Comparison of ENCODE assay signal across 11 mouse cellular contexts in the genomic region with DNA sequence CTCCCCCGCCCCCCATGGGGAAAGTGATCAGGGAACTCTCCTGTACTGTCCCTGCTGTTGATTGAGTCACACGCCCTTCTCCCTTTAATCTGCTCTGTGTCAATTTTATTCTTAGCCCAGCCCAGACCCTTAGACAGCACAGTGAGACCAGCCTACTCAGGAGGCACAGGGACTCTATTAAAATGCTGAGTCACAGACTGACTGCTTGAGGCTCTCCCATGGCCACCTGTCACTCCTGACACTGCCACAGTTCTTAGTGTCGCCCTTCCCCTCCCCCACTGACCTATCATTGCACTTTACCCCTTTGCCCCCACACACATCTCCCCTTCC. TPM values are rescaled to one million over a fixed set of nuclear protein-coding genes. Genes with fewer than 3 reads are reported as not detected.
DNase-seq lines count a peak whose midpoint lies in the region; ATAC-seq and TF ChIP-seq lines count a peak whose summit lies in the region.
"Had no signal": no experiment of that assay in that cellular context is flagged by ENCODE, and none has a peak within 500 bp of the region (broad histone marks: within the 10 kb centered on the region; RNA-seq: fewer than 3 reads in every experiment).

No protein-coding gene starts in this region.

- TF ChIP-seq CTCF in CH12.LX (conservative IDR thresholded peaks at IDR 0.05 in 1 of 2, IDR thresholded peaks at IDR 0.05 in 1 of 2; ENCODE audit: low read depth in 2 of 2, low read length in 2 of 2) = no peak

- no peak overlapping the region for H3K27ac ChIP-seq in kidney, embryonic 16.5 days (ENCODE audit: low read length)
- no peak overlapping the region for H3K27ac ChIP-seq in CH12.LX (ENCODE audit: insufficient read depth, low read depth)
- H3K27ac ChIP-seq in midbrain, embryonic 11.5 days (ENCODE audit: low read depth, low read length) = no peak overlapping the region
- H3K27ac ChIP-seq: macrophage had no signal

- H3K9ac ChIP-seq in kidney, embryonic 16.5 days (replicated peaks; ENCODE audit: low read length) = no peak overlapping the region
- H3K9ac ChIP-seq in CH12.LX (ENCODE audit: insufficient read depth, low read depth) = no peak overlapping the region
- no peak overlapping the region; the same call in 1 of the 2 replicates for H3K9ac ChIP-seq in midbrain, embryonic 11.5 days (ENCODE audit: low read length)

- 38% methylated on average over 3 of the region's 3 CpGs for WGBS in kidney, embryonic 16.5 days
- 37% methylated on average over 3 of the region's 3 CpGs for WGBS in midbrain, embryonic 11.5 days

- 0 out of 2 replicates have a peak, but pooled peaks have one; percentile 11 for ATAC-seq in kidney, embryonic 16.5 days (ENCODE audit: low FRiP score, low TSS enrichment)
- ATAC-seq in midbrain, embryonic 11.5 days (ENCODE audit: low FRiP score) = peak; percentile 33; the same call in 1 of the 2 replicates
- ATAC-seq: forebrain, embryonic 14.5 days had no signal

- H3K4me2 ChIP-seq in kidney, embryonic 16.5 days (replicated peaks; ENCODE audit: low read depth, low read length) = no peak overlapping the region
- H3K4me2 ChIP-seq in CH12.LX (ENCODE audit: insufficient read depth, low read depth, poor library complexity, severe bottlenecking) = no peak overlapping the region
- H3K4me2 ChIP-seq in midbrain, embryonic 11.5 days = no peak overlapping the region

- H3K4me1 ChIP-seq in kidney, embryonic 16.5 days (ENCODE audit: insufficient read depth, low read length) = peaks cover 14% of the 10 kb centered on the region
- H3K4me1 ChIP-seq in CH12.LX (ENCODE audit: control insufficient read depth in 1 of 2, insufficient read depth in 2 of 2) = peaks cover 22 to 36% of the 10 kb centered on the region in 2 experiments
- peaks cover 8% of the 10 kb centered on the region for H3K4me1 ChIP-seq in midbrain, embryonic 11.5 days (ENCODE audit: control insufficient read depth, insufficient read depth, low read length)

- no peak overlapping the region for H3K4me3 ChIP-seq in kidney, embryonic 16.5 days (ENCODE audit: low read length)
- no peak overlapping the region for H3K4me3 ChIP-seq in CH12.LX (replicated peaks in 1 of 3; ENCODE audit: low read depth in 2 of 3, low read length in 2 of 3, poor library complexity in 1 of 3)
- no peak overlapping the region for H3K4me3 ChIP-seq in midbrain, embryonic 11.5 days (ENCODE audit: low read depth, low read length)

- no peak for TF ChIP-seq RAD21 in CH12.LX (IDR thresholded peaks at IDR 0.05; ENCODE audit: low read depth, low read length)

- H3K79me2 ChIP-seq in CH12.LX (replicated peaks; ENCODE audit: control insufficient read depth, extremely low read depth, insufficient read depth, poor library complexity, severe bottlenecking) = no peaks in the 10 kb centered on the region

- TF ChIP-seq EP300 in CH12.LX (IDR thresholded peaks at IDR 0.05; ENCODE audit: low read length) = no peak

- H3K27me3 ChIP-seq in kidney, embryonic 16.5 days (ENCODE audit: insufficient read depth, low read length) = no peaks in the 10 kb centered on the region
- H3K27me3 ChIP-seq in CH12.LX (replicated peaks) = peaks cover 4% of the 10 kb centered on the region
- H3K27me3 ChIP-seq in midbrain, embryonic 11.5 days (ENCODE audit: control insufficient read depth, insufficient read depth, low read length) = no peaks in the 10 kb centered on the region

- peaks cover 13% of the 10 kb centered on the region; the same call in 1 of the 2 replicates for H3K9me3 ChIP-seq in kidney, embryonic 16.5 days (ENCODE audit: low read length)
- peaks cover 32% of the 10 kb centered on the region for H3K9me3 ChIP-seq in CH12.LX (replicated peaks; ENCODE audit: low read length)
- no peaks in the 10 kb centered on the region for H3K9me3 ChIP-seq in midbrain, embryonic 11.5 days (ENCODE audit: control insufficient read depth, low read length)

- no peak for DNase-seq in kidney, adult 8-10 months
- no peak for DNase-seq in CH12.LX (ENCODE audit: extremely low read depth)
- peak; percentile 70 for DNase-seq in adrenal gland, postnatal 14 days
- DNase-seq in midbrain, embryonic 11.5 days (ENCODE audit: low spot score, missing footprints) = peak; percentile 60
- no peak for DNase-seq in frontal cortex, postnatal 14 days (ENCODE audit: low spot score in 2 of 2)
- DNase-seq in kidney, adult 9 months = no peak
- DNase-seq in frontal cortex, adult 2 months (ENCODE audit: extremely low spot score in 1 of 2, low spot score in 1 of 2) = no peak
- DNase-seq: cerebellum, adult 9-10 months had no signal

- in situ Hi-C loops in CH12.LX (cut with MboI; ENCODE audit: low pct_ligation_motif_present, low pct_unique_long_range_greater_than_20kb, low sequenced_read_pairs) = loop anchor here (25.0 kb wide), 2 partner anchors 361 to 586 kb away; a partner anchor contains a TSS

- dilution Hi-C loops in CH12.LX (cut with MboI; ENCODE audit: extremely low pct_ligation_motif_present, extremely low pct_unique_long_range_greater_than_20kb, low sequenced_read_pairs) = no loop called here

- no peaks in the 10 kb centered on the region for H3K36me3 ChIP-seq in kidney, embryonic 16.5 days (ENCODE audit: insufficient read depth, low read length)
- no peaks in the 10 kb centered on the region for H3K36me3 ChIP-seq in CH12.LX (replicated peaks in 1 of 2; ENCODE audit: control insufficient read depth in 1 of 2, insufficient read depth in 1 of 2, low read length in 1 of 2)
- H3K36me3 ChIP-seq in midbrain, embryonic 11.5 days (ENCODE audit: control insufficient read depth, insufficient read depth, low read length) = no peaks in the 10 kb centered on the region

- no peak for TF ChIP-seq POLR2A in CH12.LX (IDR thresholded peaks at IDR 0.05; ENCODE audit: low read depth, low read length)

TF ChIP-seq in CH12.LX, 34 proteins besides CTCF, POLR2A, EP300 and RAD21:
- TF ChIP-seq BHLHE40 (IDR thresholded peaks at IDR 0.05; ENCODE audit: low read depth, low read length) (peak; percentile 24; the same call in 1 of the 2 replicates), HCFC1 (IDR thresholded peaks at IDR 0.05; ENCODE audit: low read depth, low read length) (no peak), PAX5 (IDR thresholded peaks at IDR 0.05; ENCODE audit: low read length) (no peak), MAFK (IDR thresholded peaks at IDR 0.05; ENCODE audit: insufficient replicate concordance, low read length) (peak; percentile 75; the same call in 1 of the 2 replicates)

RNA-seq across cellular contexts. Expression of a gene that starts 3.8 kb away (rescaled TPM):
- 0.36 and 0.69 TPM in 2 replicates for polyA plus RNA-seq in kidney, embryonic 16.5 days (2015; fragmentation: Nextera tagmentation; extraction: Ambion mirVana)
- total RNA-seq in CH12.LX (2012; rRNA removed) (not detected in 2 replicates), CH12.LX (2014; rRNA removed) (not detected in 2 replicates)
- polyA plus RNA-seq in CH12.LX (2012; ENCODE audit: insufficient read length, low read depth) = 0.14 and 0.36 TPM in 2 replicates
- total RNA-seq in adrenal gland, postnatal 14 days (2021) = 0.56 and 0.98 TPM in 2 replicates
- polyA plus RNA-seq in midbrain, embryonic 11.5 days (2014; fragmentation: Nextera tagmentation; extraction: Ambion mirVana) = not detected in 2 replicates
- 18.5 and 24.4 TPM in 2 replicates for polyA plus RNA-seq in frontal cortex, adult 2 months (2012; rRNA removed)
- polyA plus RNA-seq: macrophage had no signal

RNA-seq across cellular contexts. Expression of a gene that starts 17.1 kb away (rescaled TPM):
- polyA plus RNA-seq in kidney, embryonic 16.5 days (2015; fragmentation: Nextera tagmentation; extraction: Ambion mirVana) = 33.2 and 33.7 TPM in 2 replicates
- total RNA-seq in CH12.LX (2012; rRNA removed) (4.1 and 6.3 TPM in 2 replicates), CH12.LX (2014; rRNA removed) (5.0 and 5.7 TPM in 2 replicates)
- polyA plus RNA-seq in CH12.LX (2012; ENCODE audit: insufficient read length, low read depth) = 27.7 and 28.1 TPM in 2 replicates
- total RNA-seq in adrenal gland, postnatal 14 days (2021) = 53.4 and 69.2 TPM in 2 replicates
- 10.5 and 12.1 TPM in 2 replicates for polyA plus RNA-seq in midbrain, embryonic 11.5 days (2014; fragmentation: Nextera tagmentation; extraction: Ambion mirVana)
- polyA plus RNA-seq in frontal cortex, adult 2 months (2012; rRNA removed) = 4.7 and 4.9 TPM in 2 replicates

RNA-seq across cellular contexts. Expression of a gene that starts 24.3 kb away (rescaled TPM):
- polyA plus RNA-seq in kidney, embryonic 16.5 days (2015; fragmentation: Nextera tagmentation; extraction: Ambion mirVana) = 8.3 and 10.4 TPM in 2 replicates
- total RNA-seq in CH12.LX (2012; rRNA removed) (314 and 453 TPM in 2 replicates), CH12.LX (2014; rRNA removed) (142 and 160 TPM in 2 replicates)
- 883 and 942 TPM in 2 replicates for polyA plus RNA-seq in CH12.LX (2012; ENCODE audit: insufficient read length, low read depth)
- 9.0 and 44.5 TPM in 2 replicates for total RNA-seq in adrenal gland, postnatal 14 days (2021)
- polyA plus RNA-seq in midbrain, embryonic 11.5 days (2014; fragmentation: Nextera tagmentation; extraction: Ambion mirVana) = 4.3 and 8.5 TPM in 2 replicates
- polyA plus RNA-seq in frontal cortex, adult 2 months (2012; rRNA removed) = 2.7 and 4.7 TPM in 2 replicates

RNA-seq across cellular contexts. Expression of a gene that starts 48.5 kb away (rescaled TPM):
- polyA plus RNA-seq in kidney, embryonic 16.5 days (2015; fragmentation: Nextera tagmentation; extraction: Ambion mirVana) = 7.7 and 8.3 TPM in 2 replicates
- total RNA-seq in CH12.LX (2012; rRNA removed) (42.2 and 51.9 TPM in 2 replicates), CH12.LX (2014; rRNA removed) (38.6 and 39.2 TPM in 2 replicates)
- 75.3 and 80.5 TPM in 2 replicates for polyA plus RNA-seq in CH12.LX (2012; ENCODE audit: insufficient read length, low read depth)
- 4.6 and 12.8 TPM in 2 replicates for total RNA-seq in adrenal gland, postnatal 14 days (2021)
- 2.0 and 2.7 TPM in 2 replicates for polyA plus RNA-seq in midbrain, embryonic 11.5 days (2014; fragmentation: Nextera tagmentation; extraction: Ambion mirVana)
- 14.7 and 16.9 TPM in 2 replicates for polyA plus RNA-seq in frontal cortex, adult 2 months (2012; rRNA removed)

RNA-seq across cellular contexts. Expression of a gene that starts 53.2 kb away (rescaled TPM):
- polyA plus RNA-seq in kidney, embryonic 16.5 days (2015; fragmentation: Nextera tagmentation; extraction: Ambion mirVana) = 0.33 and 0.54 TPM in 2 replicates
- total RNA-seq in CH12.LX (2012; rRNA removed) (31.2 and 34.3 TPM in 2 replicates), CH12.LX (2014; rRNA removed) (26.0 and 32.1 TPM in 2 replicates)
- 47.2 and 60.0 TPM in 2 replicates for polyA plus RNA-seq in CH12.LX (2012; ENCODE audit: insufficient read length, low read depth)
- total RNA-seq in adrenal gland, postnatal 14 days (2021) = 0.41 and 4.2 TPM in 2 replicates
- not detected in 2 replicates for polyA plus RNA-seq in midbrain, embryonic 11.5 days (2014; fragmentation: Nextera tagmentation; extraction: Ambion mirVana)
- 0.18 and 0.29 TPM in 2 replicates for polyA plus RNA-seq in frontal cortex, adult 2 months (2012; rRNA removed)
- polyA plus RNA-seq: forebrain, embryonic 14.5 days had no signal

Comparison
In these comparisons a context has a peak if more than half of its experiments do, and no peak if none do; other contexts are left out.
1. DNase-seq: peak in adrenal gland, postnatal 14 days (single experiment) and midbrain, embryonic 11.5 days (single experiment); none in kidney, adult 8-10 months (0 of 2), CH12.LX (single experiment), frontal cortex, postnatal 14 days (0 of 2), kidney, adult 9 months (single experiment) and frontal cortex, adult 2 months (0 of 2).
2. RNA of a gene that starts 3.8 kb away (polyA plus RNA-seq): 18.5 to 24.4 TPM in frontal cortex, adult 2 months; 0.36 to 0.69 TPM in kidney, embryonic 16.5 days, 0.14 to 0.36 TPM in CH12.LX and not detected in midbrain, embryonic 11.5 days; every median in the first group is over 10 times any median in the second.
3. RNA of a gene that starts 24.3 kb away (polyA plus RNA-seq): 883 to 942 TPM in CH12.LX; 4.3 to 8.5 TPM in midbrain, embryonic 11.5 days, 8.3 to 10.4 TPM in kidney, embryonic 16.5 days and 2.7 to 4.7 TPM in frontal cortex, adult 2 months; every median in the first group is over 10 times any median in the second.